Mouse (Mus musculus) MEL (cell line): ENCODE measurements around the gene Adamts14. TPM values are rescaled to one million over a fixed set of nuclear protein-coding genes. Genes with fewer than 3 reads are reported as not detected.

Experiments used
- DNase-seq: peaks from one replicate; pipeline ENCODE4 v3.0.0; 2011; ENCODE audit warnings: low read depth, low spot score
- H3K27ac ChIP-seq: 2 replicates; pipeline ENCODE4 v1.5.1; 2012; ENCODE audit warnings: low read depth, mild to moderate bottlenecking, control low read depth, low read length, moderate library complexity; ENCODE audit not compliant: control insufficient read depth
- H3K27me3 ChIP-seq, 2 experiments: fragments of 150-350 bp in 1 of 2; sonication (generic) in 1 of 2; 2 replicates each; pipeline ENCODE4 v1.6.1; 2012; ENCODE audit warnings: low read length in 2 of 2, mild to moderate bottlenecking in 2 of 2, improper control_type of control experiment in 1 of 2, moderate library complexity in 1 of 2; ENCODE audit not compliant: insufficient read depth in 2 of 2, control insufficient read depth in 1 of 2
- H3K36me3 ChIP-seq, 2 experiments: 2 replicates each; pipeline ENCODE4 v1.6.1; 2012 to 2014; ENCODE audit warnings: low read length in 2 of 2, improper control_type of control experiment in 1 of 2, inconsistent platforms in 1 of 2, mild to moderate bottlenecking in 1 of 2; ENCODE audit not compliant: insufficient read depth in 2 of 2, control insufficient read depth in 1 of 2
- H3K4me1 ChIP-seq, 2 experiments: fragments of 150-350 bp in 1 of 2; sonication (generic) in 1 of 2; 2 replicates each; pipeline ENCODE4 v1.6.1; 2012; ENCODE audit warnings: low read length in 2 of 2, improper control_type of control experiment in 1 of 2, mild to moderate bottlenecking in 1 of 2; ENCODE audit not compliant: insufficient read depth in 2 of 2, control insufficient read depth in 1 of 2
- H3K4me3 ChIP-seq, 2 experiments: fragments of 150-350 bp in 1 of 2; sonication (generic) in 1 of 2; 2 replicates each; pipeline ENCODE4 v1.5.1; 2012; ENCODE audit warnings: low read depth in 2 of 2, low read length in 2 of 2, mild to moderate bottlenecking in 2 of 2, moderate library complexity in 2 of 2, control low read depth in 1 of 2, improper control_type of control experiment in 1 of 2; ENCODE audit not compliant: control insufficient read depth in 1 of 2, insufficient read depth in 1 of 2
- H3K79me2 ChIP-seq: 2 replicates; pipeline ENCODE4 v1.6.1; 2012; ENCODE audit warnings: mild to moderate bottlenecking, low read length, moderate library complexity; ENCODE audit not compliant: control insufficient read depth, poor library complexity, insufficient read depth
- H3K9ac ChIP-seq: 2 replicates; pipeline ENCODE4 v1.6.1; 2012; ENCODE audit warnings: low read depth, mild to moderate bottlenecking, control low read depth, low read length, moderate library complexity; ENCODE audit not compliant: control insufficient read depth, poor library complexity, severe bottlenecking
- H3K9me3 ChIP-seq: fragments of 150-350 bp; sonication (generic); replicated peaks from 2 replicates; pipeline ENCODE4 v1.6.1; 2012; ENCODE audit warnings: mild to moderate bottlenecking, low read length, improper control_type of control experiment, moderate library complexity; ENCODE audit not compliant: insufficient read depth
- BHLHE40 ChIP-seq: IDR thresholded peaks from 2 replicates; pipeline ENCODE4 v1.6.1; 2012; ENCODE audit warnings: low read depth, mild to moderate bottlenecking, inconsistent platforms, low read length, improper control_type of control experiment, borderline replicate concordance
- CHD2 ChIP-seq: IDR thresholded peaks from 2 replicates; pipeline ENCODE4 v1.6.1; 2011; ENCODE audit warnings: low read length, improper control_type of control experiment
- CTCF ChIP-seq, 3 experiments: IDR thresholded peaks in 2 of 3; conservative IDR thresholded peaks in 1 of 3; 2 replicates each; pipeline ENCODE4 v1.5.1; 2011 to 2012; ENCODE audit warnings: low read length in 3 of 3, low read depth in 2 of 3, mild to moderate bottlenecking in 2 of 3, improper control_type of control experiment in 1 of 3, inconsistent platforms in 1 of 3, mixed read lengths in 1 of 3, moderate library complexity in 1 of 3; ENCODE audit not compliant: control insufficient read depth in 1 of 3, insufficient read depth in 1 of 3, poor library complexity in 1 of 3, severe bottlenecking in 1 of 3
- ETS1 ChIP-seq: IDR thresholded peaks from 2 replicates; pipeline ENCODE4 v1.6.1; 2012; ENCODE audit warnings: low read depth, mild to moderate bottlenecking, inconsistent platforms, low read length, improper control_type of control experiment, moderate library complexity
- GATA1 ChIP-seq: IDR thresholded peaks from 2 replicates; pipeline ENCODE4 v1.6.1; 2011; ENCODE audit warnings: low read depth, low read length, improper control_type of control experiment
- HCFC1 ChIP-seq: IDR thresholded peaks from 2 replicates; pipeline ENCODE4 v1.6.1; 2012; ENCODE audit warnings: low read depth, mild to moderate bottlenecking, inconsistent platforms, low read length, improper control_type of control experiment, moderate library complexity
- JUND ChIP-seq: IDR thresholded peaks from 2 replicates; pipeline ENCODE4 v1.6.1; 2011; ENCODE audit warnings: low read depth, mild to moderate bottlenecking, improper control_type of control experiment, low read length
- MYB ChIP-seq: IDR thresholded peaks from 2 replicates; pipeline ENCODE4 v1.6.1; 2011; ENCODE audit warnings: mild to moderate bottlenecking, low read depth, low read length, improper control_type of control experiment
- NELFE ChIP-seq: IDR thresholded peaks from 2 replicates; pipeline ENCODE4 v1.6.1; 2011; ENCODE audit warnings: low read depth, low read length, improper control_type of control experiment
- NRF1 ChIP-seq: IDR thresholded peaks from 2 replicates; pipeline ENCODE4 v1.6.1; 2014; ENCODE audit warnings: low read depth, mild to moderate bottlenecking, inconsistent platforms, low read length, improper control_type of control experiment, moderate library complexity; ENCODE audit not compliant: poor library complexity, insufficient read depth, severe bottlenecking
- POLR2A ChIP-seq, 2 experiments: IDR thresholded peaks; 2 replicates each; pipeline ENCODE4 v1.6.1; 2011 to 2012; ENCODE audit warnings: low read length in 2 of 2, mild to moderate bottlenecking in 2 of 2, control low read depth in 1 of 2, improper control_type of control experiment in 1 of 2, low read depth in 1 of 2, moderate library complexity in 1 of 2; ENCODE audit not compliant: control insufficient read depth in 1 of 2, insufficient read depth in 1 of 2, poor library complexity in 1 of 2
- POLR2AphosphoS2 ChIP-seq: IDR thresholded peaks from 2 replicates; pipeline ENCODE4 v1.6.1; 2011; ENCODE audit warnings: low read length, improper control_type of control experiment
- POLR2AphosphoS5 ChIP-seq: IDR thresholded peaks from 2 replicates; pipeline ENCODE4 v1.6.1; 2012; ENCODE audit warnings: low read depth, borderline replicate concordance, mild to moderate bottlenecking, inconsistent platforms, low read length, moderate library complexity, mixed read lengths
- RAD21 ChIP-seq: IDR thresholded peaks from 2 replicates; pipeline ENCODE4 v1.6.1; 2011; ENCODE audit warnings: mild to moderate bottlenecking, low read depth, low read length, improper control_type of control experiment
- RCOR1 ChIP-seq: IDR thresholded peaks from 2 replicates; pipeline ENCODE4 v1.6.1; 2012; ENCODE audit warnings: low read depth, mild to moderate bottlenecking, inconsistent platforms, low read length, improper control_type of control experiment
- SMC3 ChIP-seq: IDR thresholded peaks from 2 replicates; pipeline ENCODE4 v1.6.1; 2011; ENCODE audit warnings: low read depth, low read length, improper control_type of control experiment
- TAL1 ChIP-seq: IDR thresholded peaks from 2 replicates; pipeline ENCODE4 v1.6.1; 2012; ENCODE audit warnings: mild to moderate bottlenecking, inconsistent platforms, low read length, moderate library complexity, mixed read lengths
- UBTF ChIP-seq: IDR thresholded peaks from 2 replicates; pipeline ENCODE4 v1.6.1; 2012; ENCODE audit warnings: low read depth, mild to moderate bottlenecking, inconsistent platforms, low read length, improper control_type of control experiment, moderate library complexity, borderline replicate concordance; ENCODE audit not compliant: insufficient read depth
- USF2 ChIP-seq, 2 experiments: IDR thresholded peaks; 2 replicates each; pipeline ENCODE4 v1.6.1; 2011 to 2012; ENCODE audit warnings: improper control_type of control experiment in 2 of 2, low read length in 2 of 2, borderline replicate concordance in 1 of 2, inconsistent platforms in 1 of 2, low read depth in 1 of 2, mild to moderate bottlenecking in 1 of 2; ENCODE audit not compliant: insufficient read depth in 1 of 2
- ZKSCAN1 ChIP-seq: IDR thresholded peaks from 2 replicates; pipeline ENCODE4 v1.6.1; 2012; ENCODE audit warnings: low read depth, mild to moderate bottlenecking, inconsistent platforms, low read length, improper control_type of control experiment, moderate library complexity
- ZMIZ1 ChIP-seq: IDR thresholded peaks from 2 replicates; pipeline ENCODE4 v1.6.1; 2012; ENCODE audit warnings: low read depth, mild to moderate bottlenecking, inconsistent platforms, low read length, improper control_type of control experiment, moderate library complexity
- polyA plus RNA-seq, 2 experiments: library from polyadenylated mRNA; stranded (reverse) in 1 of 2; unstranded in 1 of 2; fragments of >175 nt in 1 of 2; fragments of >200 nt in 1 of 2; gene quantifications; 2 replicates each; pipeline versions ENCODE4 v1.2.1 to v1.2.4; 2012; ENCODE audit warnings: low replicate concordance in 2 of 2, low read depth in 1 of 2; ENCODE audit not compliant: insufficient read length in 2 of 2, insufficient read depth in 1 of 2, missing spikeins in 1 of 2
- total RNA-seq: library from RNA; depleted of rRNA; stranded (reverse); fragments of 300-350 nt; gene quantifications from 2 replicates; pipeline ENCODE4 v1.2.3, GENCODE M21; 2012

The Adamts14 gene
- total and polyA plus RNA-seq, 3 experiments = not detected

DNA sequence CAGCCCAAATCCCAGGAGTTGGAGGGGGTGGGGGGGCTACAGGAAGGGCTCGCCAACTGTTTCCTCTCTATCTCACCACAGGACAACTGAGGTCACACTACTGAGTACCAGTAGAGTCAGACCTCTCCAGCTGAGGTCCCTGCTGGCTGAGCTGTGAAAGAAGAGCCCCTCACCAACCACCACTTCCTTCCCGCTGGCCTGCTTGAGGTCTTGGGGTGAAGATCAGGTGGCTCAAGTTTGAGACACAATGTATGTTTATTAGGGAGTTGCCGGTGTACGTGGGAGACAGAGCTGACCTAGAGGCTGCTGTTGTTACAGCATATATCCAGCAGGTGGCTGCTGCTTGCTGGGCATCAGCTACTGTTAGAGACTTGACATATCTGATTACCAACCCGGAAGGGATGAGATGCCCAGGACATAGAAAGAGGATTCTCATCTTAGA lies 2.5 kb upstream of the Adamts14 start:
- Histone ChIP-seq H3K79me2 (no peaks in the 10 kb centered on the region), H3K9ac (no peak overlapping the region), H3K4me3 (no peak overlapping the region), H3K9me3 (no peaks in the 10 kb centered on the region), H3K27me3 (peaks cover 0 to 2% of the 10 kb centered on the region in 2 experiments; a peak in 2 of 4 replicates), H3K27ac (no peak overlapping the region), H3K4me1 (no peaks in the 10 kb centered on the region), H3K36me3 (no peaks in the 10 kb centered on the region)
- DNase-seq = peak; percentile 28
- TF ChIP-seq SMC3 (peak; percentile 54), RCOR1 (no peak), CTCF (IDR thresholded peaks at IDR 0.05 in 2 of 3, conservative IDR thresholded peaks at IDR 0.05 in 1 of 3; ENCODE audit: control insufficient read depth in 1 of 3, insufficient read depth in 1 of 3, low read depth in 2 of 3, low read length in 3 of 3, poor library complexity in 1 of 3, severe bottlenecking in 1 of 3) (peak; percentile 47 to 66 (median 56)), RAD21 (peak; percentile 25)

DNA sequence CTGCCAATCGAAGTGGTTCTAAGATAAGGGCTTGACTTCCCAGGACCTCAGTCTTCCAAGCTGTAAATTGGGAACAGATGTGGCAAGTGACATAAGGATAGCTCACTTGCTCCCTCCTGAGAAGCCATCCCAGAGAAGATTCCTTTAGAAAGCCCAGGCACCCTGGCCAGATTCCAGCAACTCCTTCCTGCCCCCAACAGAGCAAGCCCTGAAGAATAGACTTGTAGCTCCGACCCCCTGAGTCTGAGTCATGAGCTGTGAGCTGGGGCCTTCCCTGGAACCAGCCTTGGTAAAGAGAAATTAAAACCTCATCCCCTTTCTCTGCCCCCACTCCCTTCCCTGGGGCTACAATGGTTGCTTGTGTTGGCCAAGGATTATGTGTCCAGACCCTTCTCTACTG lies 1.3 kb upstream of the Adamts14 start:
- Histone ChIP-seq H3K27ac (no peak overlapping the region), H3K79me2 (no peaks in the 10 kb centered on the region), H3K9ac (no peak overlapping the region), H3K9me3 (no peaks in the 10 kb centered on the region), H3K27me3 (peaks cover 0 to 2% of the 10 kb centered on the region in 2 experiments; a peak in 2 of 4 replicates), H3K36me3 (no peaks in the 10 kb centered on the region), H3K4me3 (no peak overlapping the region), H3K4me1 (no peaks in the 10 kb centered on the region)
- TF ChIP-seq HCFC1 (no peak), CTCF (IDR thresholded peaks at IDR 0.05 in 2 of 3, conservative IDR thresholded peaks at IDR 0.05 in 1 of 3; ENCODE audit: control insufficient read depth in 1 of 3, insufficient read depth in 1 of 3, low read depth in 2 of 3, low read length in 3 of 3, poor library complexity in 1 of 3, severe bottlenecking in 1 of 3) (no peak), NELFE (no peak), BHLHE40 (no peak), RAD21 (no peak), GATA1 (no peak), POLR2AphosphoS2 (no peak), TAL1 (no peak), UBTF (no peak), RCOR1 (no peak), ETS1 (no peak), ZMIZ1 (no peak), ZKSCAN1 (no peak), USF2 (IDR thresholded peaks at IDR 0.05; ENCODE audit: borderline replicate concordance in 1 of 2, insufficient read depth in 1 of 2, low read depth in 1 of 2, low read length in 2 of 2) (no peak), POLR2AphosphoS5 (no peak), JUND (no peak), MYB (no peak), NRF1 (no peak), POLR2A (IDR thresholded peaks at IDR 0.05; ENCODE audit: control insufficient read depth in 1 of 2, insufficient read depth in 1 of 2, low read depth in 1 of 2, low read length in 2 of 2, poor library complexity in 1 of 2) (no peak), CHD2 (no peak)
- no peak for DNase-seq
